Mouse (Mus musculus) heart, embryonic 16.5 days (tissue): Measurements from ENCODE around the gene Rflnb. TPM values are rescaled to one million over a fixed set of nuclear protein-coding genes. Genes with fewer than 3 reads are reported as not detected.

Experiments used
- ATAC-seq: fragments of 200-750 bp; cut with Nextera tagmentation; replicated peaks from 2 replicates; pipeline ENCODE4 v1.8.0; 2017; ENCODE audit warnings: moderate number of reproducible peaks; ENCODE audit not compliant: insufficient read depth, low FRiP score; ENCODE audit errors: extremely low read depth
- H3K27ac ChIP-seq: fragments of 300-500 bp; sonication (generic); 2 replicates; pipeline ENCODE4 v1.5.1; 2014; ENCODE audit warnings: mild to moderate bottlenecking, low read length, control low read depth, moderate library complexity
- H3K27me3 ChIP-seq: fragments of 300-500 bp; sonication (generic); 2 replicates; pipeline ENCODE4 v1.6.1; 2014; ENCODE audit warnings: low read length, mixed read lengths; ENCODE audit not compliant: control insufficient read depth, insufficient read depth
- H3K36me3 ChIP-seq: fragments of 300-500 bp; sonication (generic); 2 replicates; pipeline ENCODE4 v1.6.1; 2014; ENCODE audit not compliant: control insufficient read depth, insufficient read depth
- H3K4me1 ChIP-seq: fragments of 300-500 bp; sonication (generic); 2 replicates; pipeline ENCODE4 v1.6.1; 2014; ENCODE audit warnings: low read length, mixed read lengths; ENCODE audit not compliant: control insufficient read depth, insufficient read depth
- H3K4me2 ChIP-seq: fragments of 300-500 bp; sonication (generic); 2 replicates; pipeline ENCODE4 v1.6.1; 2014; ENCODE audit warnings: low read depth, mild to moderate bottlenecking, control low read depth, low read length
- H3K4me3 ChIP-seq: fragments of 300-500 bp; sonication (generic); 2 replicates; pipeline ENCODE4 v1.5.1; 2014; ENCODE audit warnings: mild to moderate bottlenecking, control low read depth, low read length
- H3K9ac ChIP-seq: fragments of 300-500 bp; sonication (generic); 2 replicates; pipeline ENCODE4 v1.6.1; 2014; ENCODE audit warnings: low read length, control low read depth
- H3K9me3 ChIP-seq: fragments of 300-500 bp; sonication (generic); replicated peaks from 2 replicates; pipeline ENCODE4 v1.6.1; 2016; ENCODE audit warnings: low read length; ENCODE audit not compliant: control insufficient read depth
- WGBS: fragments of 180-500 bp; shearing (Covaris S2); extraction: QIAGEN DNeasy Blood & Tissue Kit; methylation state at CpG from one replicate; pipeline ENCODE4 v1.1.7; 2014; 5-methylcytosine and 5-hydroxymethylcytosine counted together
- polyA plus RNA-seq: library from polyadenylated mRNA; unstranded; fragments of >200 nt; fragmentation: Nextera tagmentation; extraction: Ambion mirVana; gene quantifications from 2 replicates; pipeline ENCODE4 v1.2.1, GENCODE M21; 2015

Gene Rflnb
- polyA plus RNA-seq, 1 experiment from 2014 or later, result 14.9 TPM

GRCm38 (mm10) chr11:76026527-76027138 lies 949 bp downstream of the Rflnb start:
- no peak; the same call in 1 of the 2 replicates for ATAC-seq
- Histone ChIP-seq H3K9me3 (no peaks in the 10 kb centered on the region), H3K4me1 (peaks cover 8% of the 10 kb centered on the region), H3K4me2 (peak overlapping the region; percentile 85), H3K36me3 (no peaks in the 10 kb centered on the region), H3K27me3 (no peaks in the 10 kb centered on the region; the same call in 1 of the 2 replicates), H3K4me3 (peak overlapping the region; percentile 73), H3K9ac (peak overlapping the region; percentile 82), H3K27ac (peak overlapping the region; percentile 57)
- 11% methylated on average over 13 of the region's 14 CpGs for WGBS

GRCm38 (mm10) chr11:76025080-76025583 lies 2.5 kb downstream of the Rflnb start:
- ATAC-seq, result no peak
- H3K9ac ChIP-seq, result no peak overlapping the region
- no peak overlapping the region for H3K27ac ChIP-seq
- H3K4me1 ChIP-seq, result peaks cover 8% of the 10 kb centered on the region
- WGBS, result 72% methylated on average over 7 of the region's 7 CpGs
- H3K4me2 ChIP-seq, result no peak overlapping the region
- no peaks in the 10 kb centered on the region; the same call in 1 of the 2 replicates for H3K27me3 ChIP-seq
- H3K4me3 ChIP-seq, result no peak overlapping the region
- H3K36me3 ChIP-seq, result no peaks in the 10 kb centered on the region
- H3K9me3 ChIP-seq, result no peaks in the 10 kb centered on the region

- no peak overlapping the region for H3K4me2 ChIP-seq
- no peak for ATAC-seq
- no peaks in the 10 kb centered on the region for H3K9me3 ChIP-seq
- 60% methylated on average over 9 of the region's 9 CpGs for WGBS
- no peak overlapping the region for H3K27ac ChIP-seq
- 0 out of 2 replicates have a peak, but pooled peaks cover 2% of the 10 kb centered on the region for H3K36me3 ChIP-seq
- no peak overlapping the region for H3K9ac ChIP-seq
- no peaks in the 10 kb centered on the region for H3K27me3 ChIP-seq
- no peak overlapping the region for H3K4me3 ChIP-seq
- no peaks in the 10 kb centered on the region for H3K4me1 ChIP-seq
These were observed 6.7 kb downstream of the Rflnb start for GRCm38 (mm10) chr11:76020916-76021315.

GRCm38 (mm10) chr11:76019879-76020278 lies 7.7 kb downstream of the Rflnb start:
- Histone ChIP-seq H3K27ac (no peak overlapping the region), H3K4me3 (no peak overlapping the region), H3K9ac (no peak overlapping the region), H3K4me2 (no peak overlapping the region), H3K4me1 (no peaks in the 10 kb centered on the region), H3K9me3 (no peaks in the 10 kb centered on the region), H3K36me3 (0 out of 2 replicates have a peak, but pooled peaks cover 2% of the 10 kb centered on the region), H3K27me3 (no peaks in the 10 kb centered on the region)
- 79% methylated on average over 4 of the region's 4 CpGs for WGBS
- ATAC-seq, result no peak

- Histone ChIP-seq H3K4me3 (no peak overlapping the region), H3K36me3 (0 out of 2 replicates have a peak, but pooled peaks cover 2% of the 10 kb centered on the region), H3K9me3 (no peaks in the 10 kb centered on the region), H3K27me3 (no peaks in the 10 kb centered on the region), H3K4me2 (no peak overlapping the region), H3K9ac (no peak overlapping the region), H3K27ac (no peak overlapping the region), H3K4me1 (no peaks in the 10 kb centered on the region)
- WGBS, result 75% methylated on average over 4 of the region's 4 CpGs
- ATAC-seq, result no peak
These were observed 11.8 kb downstream of the Rflnb start for GRCm38 (mm10) chr11:76015814-76016213.

GRCm38 (mm10) chr11:76015251-76015650 lies 12.3 kb downstream of the Rflnb start:
- no peak overlapping the region for H3K9ac ChIP-seq
- 0 out of 2 replicates have a peak, but pooled peaks cover 2% of the 10 kb centered on the region for H3K36me3 ChIP-seq
- no peak overlapping the region for H3K4me3 ChIP-seq
- 79% methylated on average over 6 of the region's 6 CpGs for WGBS
- H3K4me2 ChIP-seq, result no peak overlapping the region
- no peak for ATAC-seq
- H3K27me3 ChIP-seq, result no peaks in the 10 kb centered on the region
- no peaks in the 10 kb centered on the region for H3K4me1 ChIP-seq
- H3K9me3 ChIP-seq, result no peaks in the 10 kb centered on the region
- H3K27ac ChIP-seq, result no peak overlapping the region

- Histone ChIP-seq H3K4me2 (no peak overlapping the region), H3K27me3 (no peaks in the 10 kb centered on the region), H3K9me3 (no peaks in the 10 kb centered on the region), H3K4me3 (no peak overlapping the region), H3K9ac (no peak overlapping the region), H3K4me1 (no peaks in the 10 kb centered on the region), H3K36me3 (no peaks in the 10 kb centered on the region), H3K27ac (no peak overlapping the region)
- 51% methylated on average over 9 of the region's 9 CpGs for WGBS
- ATAC-seq, result no peak
These were observed 16.6 kb downstream of the Rflnb start for GRCm38 (mm10) chr11:76010838-76011624.

GRCm38 (mm10) chr11:76009101-76009500 lies 18.5 kb downstream of the Rflnb start:
- H3K4me3 ChIP-seq, result no peak overlapping the region
- no peak overlapping the region for H3K27ac ChIP-seq
- no peak overlapping the region for H3K4me2 ChIP-seq
- H3K9ac ChIP-seq, result no peak overlapping the region
- H3K4me1 ChIP-seq, result no peaks in the 10 kb centered on the region
- H3K36me3 ChIP-seq, result no peaks in the 10 kb centered on the region
- no peak for ATAC-seq
- H3K27me3 ChIP-seq, result no peaks in the 10 kb centered on the region
- no peaks in the 10 kb centered on the region for H3K9me3 ChIP-seq
- 70% methylated on average over 6 of the region's 6 CpGs for WGBS

- Histone ChIP-seq H3K9ac (no peak overlapping the region), H3K9me3 (no peaks in the 10 kb centered on the region), H3K27me3 (no peaks in the 10 kb centered on the region), H3K4me1 (no peaks in the 10 kb centered on the region), H3K4me2 (no peak overlapping the region), H3K36me3 (no peaks in the 10 kb centered on the region), H3K4me3 (no peak overlapping the region), H3K27ac (no peak overlapping the region)
- WGBS, result 85% methylated on average over 2 of the region's 2 CpGs
- no peak for ATAC-seq
These were observed 19.4 kb downstream of the Rflnb start for GRCm38 (mm10) chr11:76008162-76008561.
